Mouse (Mus musculus) liver, embryonic 14.5 days (tissue): Measurements from ENCODE around the gene Pts. TPM values are rescaled to one million over a fixed set of nuclear protein-coding genes. Genes with fewer than 3 reads are reported as not detected.

Source experiments
- ATAC-seq: fragments of 200-750 bp; cut with Nextera tagmentation; 2 replicates; pipeline ENCODE4 v1.8.0; 2017; ENCODE audit warnings: moderate number of reproducible peaks, mild to moderate bottlenecking, moderate library complexity; ENCODE audit not compliant: insufficient read depth
- DNase-seq, 3 experiments: peaks; one replicate each; pipeline ENCODE4 v3.0.0-alpha.2; 2012 to 2013; ENCODE audit warnings: low read depth in 3 of 3, low spot score in 3 of 3
- H3K27ac ChIP-seq: fragments of 300-500 bp; sonication (generic); 2 replicates; pipeline ENCODE4 v1.5.1; 2014; ENCODE audit warnings: moderate library complexity, mild to moderate bottlenecking, control low read depth, inconsistent platforms
- H3K27me3 ChIP-seq: fragments of 300-500 bp; sonication (generic); 2 replicates; pipeline ENCODE4 v1.6.1; 2014; ENCODE audit warnings: mild to moderate bottlenecking, low read length, moderate library complexity; ENCODE audit not compliant: control insufficient read depth, insufficient read depth
- H3K36me3 ChIP-seq: fragments of 300-500 bp; sonication (generic); replicated peaks from 2 replicates; pipeline ENCODE4 v1.6.1; 2014; ENCODE audit warnings: low read depth; ENCODE audit not compliant: control insufficient read depth, insufficient read depth
- H3K4me1 ChIP-seq, 2 experiments: fragments of 200-500 bp in 1 of 2; fragments of 300-500 bp in 1 of 2; sonication (generic) in 1 of 2; replicated peaks; 2 replicates each; pipeline ENCODE4 v1.6.1; 2012 to 2014; ENCODE audit warnings: antibody characterized with exemption in 1 of 2, inconsistent platforms in 1 of 2, low read length in 1 of 2; ENCODE audit not compliant: control insufficient read depth in 2 of 2, insufficient read depth in 2 of 2
- H3K4me2 ChIP-seq: fragments of 300-500 bp; sonication (generic); 2 replicates; pipeline ENCODE4 v1.6.1; 2014; ENCODE audit warnings: low read depth, mild to moderate bottlenecking, control low read depth, moderate library complexity
- H3K4me3 ChIP-seq, 2 experiments: fragments of 200-500 bp in 1 of 2; fragments of 300-500 bp in 1 of 2; sonication (generic) in 1 of 2; 2 replicates each; pipeline ENCODE4 v1.5.1; 2012 to 2014; ENCODE audit warnings: low read depth in 2 of 2, low read length in 2 of 2, mild to moderate bottlenecking in 2 of 2, control low read depth in 1 of 2, inconsistent platforms in 1 of 2, moderate library complexity in 1 of 2; ENCODE audit not compliant: insufficient read depth in 1 of 2
- H3K9ac ChIP-seq: fragments of 300-500 bp; sonication (generic); replicated peaks from 2 replicates; pipeline ENCODE4 v1.6.1; 2014; ENCODE audit warnings: mild to moderate bottlenecking, control low read depth, moderate library complexity
- H3K9me3 ChIP-seq: fragments of 300-500 bp; sonication (generic); 2 replicates; pipeline ENCODE4 v1.6.1; 2016; ENCODE audit warnings: low read length, mixed read lengths; ENCODE audit not compliant: control insufficient read depth
- CTCF ChIP-seq: IDR thresholded peaks from 2 replicates; pipeline ENCODE4 v1.5.1; 2016; ENCODE audit warnings: antibody characterized with exemption, low read depth, control low read depth
- EP300 ChIP-seq: IDR thresholded peaks from 2 replicates; pipeline ENCODE4 v1.6.1; 2016; ENCODE audit warnings: antibody characterized with exemption, low read depth
- WGBS: fragments of 180-500 bp; shearing (Covaris S2); extraction: QIAGEN DNeasy Blood & Tissue Kit; methylation state at CpG from one replicate; pipeline ENCODE4 v1.1.7; 2014; ENCODE audit not compliant: insufficient replicate concordance; 5-methylcytosine and 5-hydroxymethylcytosine counted together
- polyA plus RNA-seq, 2 experiments: library from polyadenylated mRNA; depleted of rRNA in 1 of 2; stranded (reverse) in 1 of 2; unstranded in 1 of 2; fragments of >200 nt; fragmentation: Nextera tagmentation in 1 of 2; extraction: Ambion mirVana in 1 of 2; gene quantifications; 2 replicates each; pipeline versions ENCODE4 v1.2.1 to v1.2.3; 2012 to 2014

Pts gene
- polyA plus RNA-seq (2012; rRNA removed) (16.0 and 23.7 TPM in 2 replicates), polyA plus RNA-seq (2014; fragmentation: Nextera tagmentation; extraction: Ambion mirVana) (32.7 and 34.4 TPM in 2 replicates)

GRCm38 (mm10) chr9:50528293-50528892 lies at the start of gene Pts:
Gene Pts (minus strand): TSS chr9:50528724.
- peak within 1 kb of the TSS; percentile 83 to 94 for H3K4me3 ChIP-seq
- TF ChIP-seq EP300 (no peak), CTCF (peak; percentile 92)
- peak; percentile 87 to 95 (median 91) for DNase-seq

GRCm38 (mm10) chr9:50569599-50570525 lies 41.3 kb upstream of the Pts start:
- Histone ChIP-seq H3K9ac (no peak overlapping the region), H3K36me3 (no peaks in the 10 kb centered on the region), H3K27ac (no peak overlapping the region), H3K9me3 (no peaks in the 10 kb centered on the region), H3K4me2 (no peak overlapping the region), H3K27me3 (no peaks in the 10 kb centered on the region), H3K4me1 (peaks cover 0 to 2% of the 10 kb centered on the region in 2 experiments; a peak in 1 of 4 replicates), H3K4me3 (no peak overlapping the region)
- 60% methylated on average over 10 of the region's 10 CpGs for WGBS
- TF ChIP-seq CTCF, result no peak
- no peak for TF ChIP-seq EP300
- DNase-seq (no peak), ATAC-seq (no peak)

More at GRCm38 (mm10) chr9:50528293-50528892, at the start of gene Pts:
- peak; percentile 99 for ATAC-seq
- WGBS, result under 1% methylated on average over 54 of the region's 54 CpGs
- no peaks in the 10 kb centered on the region for H3K9me3 ChIP-seq
- peak within 1 kb of the TSS; percentile 92 for H3K4me2 ChIP-seq
- peak within 1 kb of the TSS; percentile 85 for H3K9ac ChIP-seq
- H3K27me3 ChIP-seq, result no peaks in the 10 kb centered on the region
- peak within 1 kb of the TSS; percentile 50; the same call in 1 of the 2 replicates for H3K27ac ChIP-seq
- H3K36me3 ChIP-seq, result no peaks in the 10 kb centered on the region
- H3K4me1 ChIP-seq, result peaks cover 0 to 11% of the 10 kb centered on the region in 2 experiments; a peak in 3 of 4 replicates

GRCm38 (mm10) chr9:50567881-50568280 lies 39.4 kb upstream of the Pts start:
- no peak overlapping the region for H3K9ac ChIP-seq
- H3K4me3 ChIP-seq, result no peak overlapping the region
- no peak overlapping the region for H3K27ac ChIP-seq
- H3K27me3 ChIP-seq, result no peaks in the 10 kb centered on the region
- WGBS, result 68% methylated on average over 2 of the region's 2 CpGs
- TF ChIP-seq EP300 (no peak), CTCF (no peak)
- no peaks in the 10 kb centered on the region for H3K36me3 ChIP-seq
- H3K9me3 ChIP-seq, result no peaks in the 10 kb centered on the region
- ATAC-seq (no peak), DNase-seq (no peak)
- H3K4me2 ChIP-seq, result no peak overlapping the region
- H3K4me1 ChIP-seq, result peaks cover 0 to 2% of the 10 kb centered on the region in 2 experiments; a peak in 1 of 4 replicates

DNA sequence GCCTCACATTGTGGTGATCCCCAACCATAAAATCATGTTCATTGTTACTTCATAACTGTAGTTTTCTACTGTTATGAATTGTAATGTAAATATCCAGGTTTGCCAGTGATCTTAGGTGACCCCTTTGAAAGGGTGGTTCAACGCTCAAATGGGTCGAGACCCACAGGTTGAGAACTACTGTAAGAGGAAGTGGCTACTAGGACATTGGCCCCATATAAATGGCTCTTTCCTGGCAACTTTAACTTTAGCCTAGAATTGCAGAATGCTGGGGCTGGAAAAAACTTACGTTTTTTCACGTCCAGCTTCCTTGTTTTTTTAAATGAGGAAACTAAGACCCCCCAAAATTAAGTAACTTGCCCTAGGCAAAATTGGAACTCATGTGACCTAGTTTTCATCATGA lies 38.8 kb upstream of the Pts start:
- WGBS, result 38% methylated on average over 4 of the region's 4 CpGs
- Histone ChIP-seq H3K27me3 (no peaks in the 10 kb centered on the region), H3K4me1 (peaks cover 0 to 2% of the 10 kb centered on the region in 2 experiments; a peak in 1 of 4 replicates), H3K4me3 (no peak overlapping the region), H3K4me2 (no peak overlapping the region), H3K36me3 (no peaks in the 10 kb centered on the region), H3K9ac (no peak overlapping the region), H3K9me3 (no peaks in the 10 kb centered on the region), H3K27ac (no peak overlapping the region)
- ATAC-seq (no peak), DNase-seq (no peak)
- no peak for TF ChIP-seq EP300
- TF ChIP-seq CTCF, result no peak

GRCm38 (mm10) chr9:50565940-50566339 lies 37.4 kb upstream of the Pts start:
- Histone ChIP-seq H3K4me3 (no peak overlapping the region), H3K4me2 (no peak overlapping the region), H3K36me3 (no peaks in the 10 kb centered on the region), H3K9ac (no peak overlapping the region), H3K27ac (no peak overlapping the region), H3K9me3 (no peaks in the 10 kb centered on the region), H3K27me3 (no peaks in the 10 kb centered on the region), H3K4me1 (peaks cover 0 to 2% of the 10 kb centered on the region in 2 experiments; a peak in 1 of 4 replicates)
- TF ChIP-seq CTCF (no peak), EP300 (no peak)
- DNase-seq, result no peak
- ATAC-seq, result no peak
- WGBS, result 27% methylated on average over 4 of the region's 4 CpGs
